Mouse (Mus musculus): Measurements from ENCODE around the gene Cdhr5. TPM values are rescaled to one million over a fixed set of nuclear protein-coding genes. Genes with fewer than 3 reads are reported as not detected.
"Not testable (repeated sequence)": the region's sequence is repeated elsewhere in the genome, so short reads cannot be mapped to it uniquely, and the experiment has no call there.

Cdhr5 gene
- polyA plus RNA-seq, 1 experiment from 2014 or later: 1.3 TPM

DNA sequence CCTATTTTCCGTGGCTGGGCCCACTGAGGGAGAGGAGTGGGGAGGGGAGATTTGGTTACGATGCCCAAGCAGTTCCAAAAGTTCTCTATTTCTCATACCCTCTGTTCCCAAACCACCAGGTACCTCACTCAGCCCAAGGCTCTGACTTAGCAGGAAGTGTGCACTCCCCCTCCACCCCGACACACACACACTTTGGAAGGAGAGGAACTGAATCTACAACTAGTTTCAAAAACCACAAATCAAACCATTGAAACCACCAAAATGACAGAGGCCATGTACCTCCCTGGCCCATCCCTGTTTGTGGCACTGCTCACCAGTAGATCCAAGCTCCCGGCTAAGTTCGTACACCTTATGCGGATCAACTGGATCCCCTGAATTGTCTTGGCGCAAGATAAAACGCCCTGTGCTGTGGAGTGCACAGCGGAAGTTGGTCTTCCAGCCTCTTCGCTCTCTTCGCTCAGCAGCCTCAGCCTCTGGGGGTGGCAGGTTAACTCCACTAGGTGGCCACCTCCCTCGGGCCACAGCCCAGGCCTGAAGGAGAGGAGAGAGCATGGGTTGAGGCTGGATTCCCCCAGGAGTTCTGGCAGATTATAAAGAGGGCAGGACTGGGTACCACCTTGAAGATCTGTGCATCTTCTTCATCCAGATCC, 11.7 kb downstream of the Cdhr5 start:
- Histone ChIP-seq H3K9me3 (ENCODE audit: low read length) (no peaks in the 10 kb centered on the region), H3K4me2 (ENCODE audit: low read depth, low read length) (peak overlapping the region; percentile 95), H3K27ac (ENCODE audit: low read depth) (peak overlapping the region; percentile 94), H3K4me3 (ENCODE audit: low read depth, low read length) (peak overlapping the region; percentile 88), H3K27me3 (ENCODE audit: insufficient read depth, low read length) (peaks cover 6% of the 10 kb centered on the region; the same call in 1 of the 2 replicates), H3K9ac (replicated peaks) (peak overlapping the region; percentile 92), H3K4me1 (ENCODE audit: insufficient read depth) (peaks cover 29% of the 10 kb centered on the region), H3K36me3 (replicated peaks; ENCODE audit: insufficient read depth, low read length) (peaks cover 48% of the 10 kb centered on the region)
- peak; percentile 70 for DNase-seq
- 18% methylated on average over 12 of the region's 12 CpGs for WGBS (ENCODE audit: insufficient replicate concordance)
- TF ChIP-seq EP300 (IDR thresholded peaks at IDR 0.05; ENCODE audit: low read depth) (no peak), CTCF (IDR thresholded peaks at IDR 0.05; ENCODE audit: low read depth) (peak; percentile 79)
- ATAC-seq: peak; percentile 52

DNA sequence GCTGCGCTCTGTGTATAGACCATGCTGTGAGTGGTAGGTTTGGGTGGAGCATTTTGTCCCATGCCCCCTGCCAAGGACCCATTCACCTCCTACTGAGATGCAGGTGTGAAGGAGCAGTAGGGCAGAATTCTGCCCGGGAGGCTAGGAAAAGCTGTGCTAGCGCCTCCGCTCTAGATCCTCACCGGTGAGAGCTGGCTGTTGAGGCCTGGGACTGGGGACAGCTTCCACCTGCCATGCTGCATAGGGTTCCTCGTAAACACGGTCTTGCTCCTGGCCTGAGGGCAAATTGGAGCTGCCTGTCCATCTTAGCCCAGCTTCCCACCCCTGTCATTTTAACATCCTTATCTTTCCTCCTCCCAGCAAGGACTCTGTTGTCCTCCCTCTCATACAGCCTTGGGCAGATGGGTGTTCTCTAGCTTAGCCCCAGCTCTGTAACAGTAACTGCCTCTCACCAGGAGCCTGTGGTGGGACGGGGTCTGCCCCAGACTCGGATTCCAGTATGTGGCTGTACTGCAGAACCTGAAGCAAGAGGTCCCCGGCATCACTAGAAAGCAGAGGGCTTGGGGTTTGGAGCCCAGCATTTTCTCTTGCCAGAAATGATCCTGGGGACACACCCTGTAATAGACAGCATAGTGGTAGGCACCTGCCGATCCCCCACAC, 12.4 kb downstream of the Cdhr5 start:
- H3K9ac ChIP-seq (replicated peaks): peak overlapping the region; percentile 92; the same call in 1 of the 2 replicates

DNA sequence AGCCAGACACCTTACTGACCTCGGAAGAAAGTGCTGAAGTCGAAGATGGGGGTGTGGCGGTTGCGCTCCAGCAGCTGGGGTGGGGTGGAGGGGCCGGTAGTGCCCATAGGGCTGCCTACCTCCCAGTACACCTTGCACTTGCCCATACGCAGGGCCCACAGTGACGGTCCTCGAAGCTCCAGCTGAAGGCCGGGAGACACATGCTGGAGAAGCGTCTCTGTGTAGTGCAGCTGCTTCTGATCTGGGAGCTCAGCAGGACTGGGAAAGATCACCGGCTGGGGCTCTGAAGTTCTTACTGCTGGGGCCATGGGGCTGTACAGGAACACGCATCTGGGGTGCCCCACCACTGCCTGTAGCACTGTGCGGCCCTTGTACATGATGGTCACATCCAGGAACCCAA, 12.9 kb downstream of the Cdhr5 start:
- H3K36me3 ChIP-seq (replicated peaks; ENCODE audit: insufficient read depth, low read length): peaks cover 61% of the 10 kb centered on the region
- TF ChIP-seq CTCF (IDR thresholded peaks at IDR 0.05; ENCODE audit: low read depth): no peak
- no peak for TF ChIP-seq EP300 (IDR thresholded peaks at IDR 0.05; ENCODE audit: low read depth)
- no peaks in the 10 kb centered on the region for H3K9me3 ChIP-seq (ENCODE audit: low read length)
- peak overlapping the region; percentile 95; the same call in 1 of the 2 replicates for H3K4me2 ChIP-seq (ENCODE audit: low read depth, low read length)
- ATAC-seq: no peak
- no peak for DNase-seq
- H3K27me3 ChIP-seq (ENCODE audit: insufficient read depth, low read length): no peaks in the 10 kb centered on the region
- H3K9ac ChIP-seq (replicated peaks): no peak overlapping the region
- 87% methylated on average over 13 of the region's 13 CpGs for WGBS (ENCODE audit: insufficient replicate concordance)
- peaks cover 25% of the 10 kb centered on the region for H3K4me1 ChIP-seq (ENCODE audit: insufficient read depth)
- H3K4me3 ChIP-seq (ENCODE audit: low read depth, low read length): no peak overlapping the region
- no peak overlapping the region for H3K27ac ChIP-seq (ENCODE audit: low read depth)

More for the DNA sequence above, 12.4 kb downstream of the Cdhr5 start:
- H3K27me3 ChIP-seq (ENCODE audit: insufficient read depth, low read length): peaks cover 4% of the 10 kb centered on the region; the same call in 1 of the 2 replicates
- peaks cover 26% of the 10 kb centered on the region for H3K4me1 ChIP-seq (ENCODE audit: insufficient read depth)
- H3K36me3 ChIP-seq (replicated peaks; ENCODE audit: insufficient read depth, low read length): peaks cover 56% of the 10 kb centered on the region
- no peaks in the 10 kb centered on the region for H3K9me3 ChIP-seq (ENCODE audit: low read length)
- H3K27ac ChIP-seq (ENCODE audit: low read depth): peak overlapping the region; percentile 94; the same call in 1 of the 2 replicates
- TF ChIP-seq EP300 (IDR thresholded peaks at IDR 0.05; ENCODE audit: low read depth) (no peak), CTCF (IDR thresholded peaks at IDR 0.05; ENCODE audit: low read depth) (no peak)
- H3K4me2 ChIP-seq (ENCODE audit: low read depth, low read length): peak overlapping the region; percentile 95
- WGBS (ENCODE audit: insufficient replicate concordance): 78% methylated on average over 11 of the region's 11 CpGs
- H3K4me3 ChIP-seq (ENCODE audit: low read depth, low read length): peak overlapping the region; percentile 88
- ATAC-seq (no peak), DNase-seq (no peak)

DNA sequence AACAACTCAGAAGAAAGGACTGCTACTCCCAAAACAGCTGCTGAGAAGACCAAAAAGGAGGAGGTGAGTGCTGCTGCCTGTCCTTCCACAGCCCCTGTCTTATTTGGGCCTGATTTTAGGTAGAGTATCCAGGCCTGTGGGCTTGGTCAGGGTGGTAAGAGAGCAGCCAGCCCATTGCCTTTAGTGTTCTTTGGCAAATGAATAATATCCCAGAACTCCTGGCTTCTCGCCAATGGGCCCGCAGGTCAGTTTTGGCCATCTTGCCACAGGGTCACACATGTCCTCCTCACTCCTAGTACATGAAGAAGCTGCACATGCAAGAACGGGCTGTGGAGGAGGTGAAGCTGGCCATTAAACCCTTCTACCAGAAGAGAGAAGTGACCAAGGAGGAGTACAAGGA, 15.1 kb downstream of the Cdhr5 start:
- no peak overlapping the region for H3K4me2 ChIP-seq (ENCODE audit: low read depth, low read length)
- H3K27ac ChIP-seq (ENCODE audit: low read depth): no peak overlapping the region
- no peaks in the 10 kb centered on the region for H3K27me3 ChIP-seq (ENCODE audit: insufficient read depth, low read length)
- ATAC-seq: no peak
- no peak overlapping the region for H3K9ac ChIP-seq (replicated peaks)
- H3K4me1 ChIP-seq (ENCODE audit: insufficient read depth): peaks cover 19% of the 10 kb centered on the region
- H3K36me3 ChIP-seq (replicated peaks; ENCODE audit: insufficient read depth, low read length): peaks cover 82% of the 10 kb centered on the region
- DNase-seq: no peak
- 87% methylated on average over 3 of the region's 3 CpGs for WGBS (ENCODE audit: insufficient replicate concordance)
- no peaks in the 10 kb centered on the region for H3K9me3 ChIP-seq (ENCODE audit: low read length)
- TF ChIP-seq CTCF (IDR thresholded peaks at IDR 0.05; ENCODE audit: low read depth) (no peak), EP300 (IDR thresholded peaks at IDR 0.05; ENCODE audit: low read depth) (no peak)
- no peak overlapping the region for H3K4me3 ChIP-seq (ENCODE audit: low read depth, low read length)

DNA sequence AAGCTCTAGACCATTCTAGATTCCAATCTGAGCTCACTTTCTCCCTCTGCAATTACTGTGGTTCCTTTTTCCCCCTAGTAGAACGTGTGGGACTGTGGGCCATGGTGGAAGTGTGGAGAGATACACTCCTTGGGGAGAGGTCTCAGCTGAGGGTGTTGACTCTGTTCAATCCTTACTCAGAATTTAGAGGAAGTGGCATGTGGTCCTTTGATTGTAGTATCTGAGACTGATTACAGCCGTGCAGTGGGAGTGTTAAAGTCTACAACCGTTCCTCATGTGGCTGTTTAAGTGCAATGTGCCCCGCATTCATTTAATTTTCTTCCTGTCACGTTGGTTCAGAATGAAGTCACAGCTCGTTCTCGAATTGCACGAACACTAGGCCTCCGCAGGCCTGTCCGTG, 20.4 kb downstream of the Cdhr5 start:
- no peak for ATAC-seq
- TF ChIP-seq EP300 (IDR thresholded peaks at IDR 0.05; ENCODE audit: low read depth) (no peak), CTCF (IDR thresholded peaks at IDR 0.05; ENCODE audit: low read depth) (no peak)

DNA sequence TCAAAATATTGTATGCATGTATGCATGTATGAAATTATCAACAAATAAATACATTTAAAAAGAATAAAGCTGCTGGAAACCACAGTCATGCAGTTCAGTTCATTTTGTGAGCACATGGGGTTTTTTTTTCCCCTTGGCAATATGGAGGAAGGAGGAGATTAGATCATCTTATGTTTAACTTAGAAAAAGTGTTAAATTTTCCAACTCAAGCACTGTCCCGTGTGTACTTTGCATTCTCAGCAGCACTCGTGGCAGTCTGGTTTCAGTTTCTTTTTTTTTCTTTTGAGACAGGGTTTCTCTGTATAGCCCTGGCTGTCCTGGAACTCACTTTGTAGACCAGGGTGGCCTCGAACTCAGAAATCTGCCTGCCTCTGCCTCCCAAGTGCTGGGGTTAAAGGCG, 26.1 kb downstream of the Cdhr5 start:
- not testable (repeated sequence) for H3K27me3 ChIP-seq (ENCODE audit: insufficient read depth, low read length); H3K4me2 ChIP-seq (ENCODE audit: low read depth, low read length); H3K4me1 ChIP-seq (ENCODE audit: insufficient read depth); H3K4me3 ChIP-seq (ENCODE audit: low read depth, low read length); ATAC-seq; DNase-seq; H3K27ac ChIP-seq (ENCODE audit: low read depth); H3K9ac ChIP-seq (replicated peaks); H3K9me3 ChIP-seq (ENCODE audit: low read length)
- peaks cover 64% of the 10 kb centered on the region for H3K36me3 ChIP-seq (replicated peaks; ENCODE audit: insufficient read depth, low read length)
- 84% methylated on average over 4 of the region's 4 CpGs for WGBS (ENCODE audit: insufficient replicate concordance)

More for the DNA sequence above, 20.4 kb downstream of the Cdhr5 start:
- H3K36me3 ChIP-seq (replicated peaks; ENCODE audit: insufficient read depth, low read length): peaks cover 76% of the 10 kb centered on the region
- no peak overlapping the region for H3K4me2 ChIP-seq (ENCODE audit: low read depth, low read length)
- no peak overlapping the region for H3K27ac ChIP-seq (ENCODE audit: low read depth)
- no peaks in the 10 kb centered on the region for H3K4me1 ChIP-seq (ENCODE audit: insufficient read depth)
- WGBS (ENCODE audit: insufficient replicate concordance): 83% methylated on average over 10 of the region's 10 CpGs
- no peak overlapping the region for H3K9ac ChIP-seq (replicated peaks)
- no peaks in the 10 kb centered on the region for H3K9me3 ChIP-seq (ENCODE audit: low read length)
- no peaks in the 10 kb centered on the region for H3K27me3 ChIP-seq (ENCODE audit: insufficient read depth, low read length)
- DNase-seq: no peak
- no peak overlapping the region for H3K4me3 ChIP-seq (ENCODE audit: low read depth, low read length)

All from liver, postnatal 0 days (tissue).